Mouse (Mus musculus) liver, embryonic 14.5 days (tissue): ENCODE data around the gene Mtf1.

Source experiments
- CTCF ChIP-seq: IDR thresholded peaks from 2 replicates; pipeline ENCODE4 v1.5.1; 2016; ENCODE audit warnings: antibody characterized with exemption, low read depth, control low read depth
- EP300 ChIP-seq: IDR thresholded peaks from 2 replicates; pipeline ENCODE4 v1.6.1; 2016; ENCODE audit warnings: antibody characterized with exemption, low read depth

GRCm38 (mm10) chr4:124818832-124819231 lies 16.9 kb downstream of the Mtf1 start:
- TF ChIP-seq CTCF (no peak), EP300 (no peak)
